Mouse (Mus musculus): Measurements from ENCODE around the gene Il1r1. TPM values are rescaled to one million over a fixed set of nuclear protein-coding genes. Genes with fewer than 3 reads are reported as not detected.

Il1r1 gene
- polyA plus RNA-seq, 1 experiment from 2014 or later: 1.3 TPM

GRCm38 (mm10) chr1:40327604-40328003 is 102.7 kb downstream of the Il1r1 start:
- Histone ChIP-seq H3K27ac (replicated peaks) (no peak overlapping the region), H3K9ac (no peak overlapping the region), H3K4me3 (no peak overlapping the region), H3K4me1 (replicated peaks) (peaks cover 13% of the 10 kb centered on the region), H3K9me3 (no peaks in the 10 kb centered on the region), H3K27me3 (peaks cover 49% of the 10 kb centered on the region), H3K4me2 (no peak overlapping the region), H3K36me3 (no peaks in the 10 kb centered on the region)
- WGBS: 90% methylated on average over 3 of the region's 3 CpGs
- ATAC-seq (ENCODE audit: low read depth): no peak

- no peak for ATAC-seq (ENCODE audit: low read depth)
- no peaks in the 10 kb centered on the region for H3K36me3 ChIP-seq
- WGBS: 72% methylated on average over 1 of the region's 1 CpGs
- H3K4me3 ChIP-seq: no peak overlapping the region
- H3K9me3 ChIP-seq: no peaks in the 10 kb centered on the region
- no peak overlapping the region for H3K4me2 ChIP-seq
- H3K27ac ChIP-seq (replicated peaks): no peak overlapping the region
- peaks cover 35% of the 10 kb centered on the region for H3K27me3 ChIP-seq
- no peak overlapping the region for H3K9ac ChIP-seq
- peaks cover 13% of the 10 kb centered on the region for H3K4me1 ChIP-seq (replicated peaks)
Measured at GRCm38 (mm10) chr1:40329526-40329925, 104.6 kb downstream of the Il1r1 start.

- H3K9me3 ChIP-seq: no peaks in the 10 kb centered on the region
- H3K27ac ChIP-seq (replicated peaks): no peak overlapping the region
- ATAC-seq (ENCODE audit: low read depth): no peak
- H3K4me1 ChIP-seq (replicated peaks): peaks cover 11% of the 10 kb centered on the region
- 86% methylated on average over 8 of the region's 8 CpGs for WGBS
- no peak overlapping the region for H3K4me2 ChIP-seq
- H3K27me3 ChIP-seq: peaks cover 29% of the 10 kb centered on the region
- H3K9ac ChIP-seq: no peak overlapping the region
- no peaks in the 10 kb centered on the region for H3K36me3 ChIP-seq
- no peak overlapping the region for H3K4me3 ChIP-seq
Measured at GRCm38 (mm10) chr1:40330181-40330580, 105.3 kb downstream of the Il1r1 start.

GRCm38 (mm10) chr1:40339346-40339745 is 114.5 kb downstream of the Il1r1 start:
- WGBS: 88% methylated on average over 1 of the region's 1 CpGs
- no peak for ATAC-seq (ENCODE audit: low read depth)
- Histone ChIP-seq H3K9ac (no peak overlapping the region), H3K4me1 (replicated peaks) (no peaks in the 10 kb centered on the region), H3K9me3 (no peaks in the 10 kb centered on the region), H3K4me2 (no peak overlapping the region), H3K27me3 (no peaks in the 10 kb centered on the region), H3K27ac (replicated peaks) (no peak overlapping the region), H3K4me3 (no peak overlapping the region), H3K36me3 (no peaks in the 10 kb centered on the region)

GRCm38 (mm10) chr1:40340102-40340501 is 115.2 kb downstream of the Il1r1 start:
- Histone ChIP-seq H3K27me3 (no peaks in the 10 kb centered on the region), H3K4me1 (replicated peaks) (no peaks in the 10 kb centered on the region), H3K9ac (no peak overlapping the region), H3K9me3 (no peaks in the 10 kb centered on the region), H3K36me3 (no peaks in the 10 kb centered on the region), H3K27ac (replicated peaks) (no peak overlapping the region), H3K4me2 (no peak overlapping the region), H3K4me3 (no peak overlapping the region)
- WGBS: 82% methylated on average over 4 of the region's 4 CpGs
- ATAC-seq (ENCODE audit: low read depth): no peak

- no peak overlapping the region for H3K4me3 ChIP-seq
- H3K9ac ChIP-seq: no peak overlapping the region
- 80% methylated on average over 4 of the region's 4 CpGs for WGBS
- no peaks in the 10 kb centered on the region for H3K36me3 ChIP-seq
- H3K9me3 ChIP-seq: no peaks in the 10 kb centered on the region
- no peak overlapping the region for H3K27ac ChIP-seq (replicated peaks)
- no peaks in the 10 kb centered on the region for H3K4me1 ChIP-seq (replicated peaks)
- H3K4me2 ChIP-seq: no peak overlapping the region
- no peak for ATAC-seq (ENCODE audit: low read depth)
- H3K27me3 ChIP-seq: no peaks in the 10 kb centered on the region
Measured at GRCm38 (mm10) chr1:40352158-40352903, 127.5 kb downstream of the Il1r1 start.

- Histone ChIP-seq H3K9me3 (no peaks in the 10 kb centered on the region), H3K27me3 (no peaks in the 10 kb centered on the region), H3K4me1 (replicated peaks) (no peaks in the 10 kb centered on the region), H3K4me2 (no peak overlapping the region), H3K9ac (no peak overlapping the region), H3K4me3 (no peak overlapping the region), H3K36me3 (no peaks in the 10 kb centered on the region), H3K27ac (replicated peaks) (no peak overlapping the region)
- ATAC-seq (ENCODE audit: low read depth): no peak
- 60% methylated on average over 2 of the region's 2 CpGs for WGBS
Measured at GRCm38 (mm10) chr1:40352904-40353286, 128.0 kb downstream of the Il1r1 start.

GRCm38 (mm10) chr1:40354665-40355064 is 129.8 kb downstream of the Il1r1 start:
- Histone ChIP-seq H3K36me3 (no peaks in the 10 kb centered on the region), H3K27me3 (no peaks in the 10 kb centered on the region), H3K9ac (no peak overlapping the region), H3K9me3 (no peaks in the 10 kb centered on the region), H3K4me2 (no peak overlapping the region), H3K4me1 (replicated peaks) (no peaks in the 10 kb centered on the region), H3K4me3 (no peak overlapping the region), H3K27ac (replicated peaks) (no peak overlapping the region)
- WGBS: 88% methylated on average over 3 of the region's 3 CpGs
- no peak for ATAC-seq (ENCODE audit: low read depth)

GRCm38 (mm10) chr1:40355431-40355843 is 130.6 kb downstream of the Il1r1 start:
- Histone ChIP-seq H3K27me3 (no peaks in the 10 kb centered on the region), H3K27ac (replicated peaks) (no peak overlapping the region), H3K36me3 (no peaks in the 10 kb centered on the region), H3K4me1 (replicated peaks) (no peaks in the 10 kb centered on the region), H3K4me3 (no peak overlapping the region), H3K4me2 (no peak overlapping the region), H3K9ac (no peak overlapping the region), H3K9me3 (no peaks in the 10 kb centered on the region)
- WGBS: 89% methylated on average over 4 of the region's 4 CpGs
- no peak for ATAC-seq (ENCODE audit: low read depth)

- no peak for ATAC-seq (ENCODE audit: low read depth)
- no peak overlapping the region for H3K9ac ChIP-seq
Measured at GRCm38 (mm10) chr1:40355904-40356521, 131.1 kb downstream of the Il1r1 start.

GRCm38 (mm10) chr1:40357921-40358320 is 133.0 kb downstream of the Il1r1 start:
- H3K27me3 ChIP-seq: no peaks in the 10 kb centered on the region
- no peak overlapping the region for H3K27ac ChIP-seq (replicated peaks)
- no peak overlapping the region for H3K9ac ChIP-seq
- H3K9me3 ChIP-seq: no peaks in the 10 kb centered on the region
- no peak overlapping the region for H3K4me3 ChIP-seq
- H3K36me3 ChIP-seq: no peaks in the 10 kb centered on the region
- 53% methylated on average over 2 of the region's 2 CpGs for WGBS
- no peaks in the 10 kb centered on the region for H3K4me1 ChIP-seq (replicated peaks)
- no peak overlapping the region for H3K4me2 ChIP-seq
- ATAC-seq (ENCODE audit: low read depth): no peak

More at GRCm38 (mm10) chr1:40355904-40356521, 131.1 kb downstream of the Il1r1 start:
- Histone ChIP-seq H3K27ac (replicated peaks) (no peak overlapping the region), H3K36me3 (no peaks in the 10 kb centered on the region), H3K4me2 (no peak overlapping the region), H3K4me1 (replicated peaks) (no peaks in the 10 kb centered on the region), H3K9me3 (no peaks in the 10 kb centered on the region), H3K4me3 (no peak overlapping the region), H3K27me3 (no peaks in the 10 kb centered on the region)
- 86% methylated on average over 10 of the region's 10 CpGs for WGBS

- no peak for ATAC-seq (ENCODE audit: low read depth)
- Histone ChIP-seq H3K9me3 (no peaks in the 10 kb centered on the region), H3K9ac (no peak overlapping the region), H3K36me3 (no peaks in the 10 kb centered on the region), H3K4me3 (no peak overlapping the region), H3K27ac (replicated peaks) (no peak overlapping the region), H3K27me3 (no peaks in the 10 kb centered on the region), H3K4me1 (replicated peaks) (no peaks in the 10 kb centered on the region), H3K4me2 (no peak overlapping the region)
- 69% methylated on average over 2 of the region's 2 CpGs for WGBS
Measured at GRCm38 (mm10) chr1:40358351-40358750, 133.5 kb downstream of the Il1r1 start.

GRCm38 (mm10) chr1:40358771-40359181 is 133.9 kb downstream of the Il1r1 start:
- Histone ChIP-seq H3K36me3 (no peaks in the 10 kb centered on the region), H3K9ac (no peak overlapping the region), H3K4me1 (replicated peaks) (no peaks in the 10 kb centered on the region), H3K27me3 (no peaks in the 10 kb centered on the region), H3K4me2 (no peak overlapping the region), H3K9me3 (no peaks in the 10 kb centered on the region), H3K27ac (replicated peaks) (no peak overlapping the region), H3K4me3 (no peak overlapping the region)
- ATAC-seq (ENCODE audit: low read depth): no peak
- 80% methylated on average over 4 of the region's 4 CpGs for WGBS
